Mouse (Mus musculus): ENCODE measurements around the gene Znhit3. TPM values are rescaled to one million over a fixed set of nuclear protein-coding genes. Genes with fewer than 3 reads are reported as not detected.
A peak's percentile ranks its signal among the peaks of the same experiment; 100 is the strongest.

Znhit3 gene
- polyA plus RNA-seq (2012; rRNA removed), result 35.0 and 37.2 TPM in 2 replicates
- 55.1 and 60.7 TPM in 2 replicates for polyA plus RNA-seq (2014; fragmentation: Nextera tagmentation; extraction: Ambion mirVana)

DNA sequence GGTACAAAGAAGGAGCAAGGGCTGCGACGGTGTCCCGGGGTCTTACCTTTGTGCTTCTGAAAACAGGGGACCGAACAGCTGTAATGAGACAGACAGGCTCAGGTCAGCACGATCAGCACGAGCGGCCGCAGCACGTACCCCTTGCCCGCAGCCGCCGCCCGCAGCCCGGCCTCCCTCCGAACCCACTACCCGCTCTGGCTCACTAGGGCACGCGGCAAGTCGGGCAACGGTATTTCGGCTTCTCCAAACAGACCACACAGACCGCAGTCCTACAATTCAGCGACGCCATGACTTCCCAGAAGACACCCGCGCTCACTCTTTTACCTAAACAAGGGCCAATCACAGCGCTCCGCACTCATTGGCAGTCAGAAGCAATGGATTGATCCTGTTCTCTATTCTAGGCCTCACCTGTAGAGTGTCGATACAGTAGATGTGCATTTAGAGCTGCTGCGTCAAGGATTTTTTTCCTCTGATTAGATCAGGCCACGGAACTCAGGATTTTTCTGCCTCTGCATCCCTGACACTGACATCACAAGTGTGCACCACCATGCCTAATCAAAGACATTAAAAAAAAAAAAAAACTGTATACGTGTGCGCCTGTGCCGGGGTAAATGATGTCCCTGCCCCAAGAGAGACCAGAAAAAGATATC lies at the start of gene Znhit3:
Gene Znhit3, minus strand, starts transcription at position 314 of the 650 bp plus-strand sequence.
- H3K4me1 ChIP-seq (ENCODE audit: control insufficient read depth, insufficient read depth, low read length), result peaks cover 3% of the 10 kb centered on the region; the same call in 1 of the 2 replicates
- no peak for TF ChIP-seq POLR2A (IDR thresholded peaks at IDR 0.05; ENCODE audit: borderline replicate concordance, extremely low read depth, insufficient read depth, insufficient read length)
- H3K27ac ChIP-seq (replicated peaks; ENCODE audit: low read depth, low read length), result 0 out of 2 replicates have a peak within 1 kb of the TSS, but pooled peaks have one; percentile 44
- 3% methylated on average over 31 of the region's 34 CpGs for WGBS
- H3K27me3 ChIP-seq (ENCODE audit: control insufficient read depth, insufficient read depth, low read length), result no peaks in the 10 kb centered on the region
- H3K9me3 ChIP-seq (ENCODE audit: control insufficient read depth, low read length), result no peaks in the 10 kb centered on the region
- H3K4me2 ChIP-seq (replicated peaks; ENCODE audit: low read depth, low read length, severe bottlenecking), result peak within 1 kb of the TSS; percentile 55
- peaks cover 26% of the 10 kb centered on the region for H3K36me3 ChIP-seq (ENCODE audit: control insufficient read depth, insufficient read depth, low read length)
- peak; percentile 91 for ATAC-seq (ENCODE audit: low FRiP score, low read depth)
- H3K9ac ChIP-seq (ENCODE audit: low read depth, low read length, severe bottlenecking), result peak within 1 kb of the TSS; percentile 76
- H3K4me3 ChIP-seq (replicated peaks; ENCODE audit: low read length), result peak within 1 kb of the TSS; percentile 90
- peak; percentile 94 for DNase-seq (ENCODE audit: low spot score)

- DNase-seq (ENCODE audit: low spot score) (no peak), ATAC-seq (ENCODE audit: low FRiP score, low read depth) (no peak)
- Histone ChIP-seq H3K27ac (replicated peaks; ENCODE audit: low read depth, low read length) (no peak overlapping the region), H3K4me2 (replicated peaks; ENCODE audit: low read depth, low read length, severe bottlenecking) (no peak overlapping the region), H3K36me3 (ENCODE audit: control insufficient read depth, insufficient read depth, low read length) (no peaks in the 10 kb centered on the region), H3K9ac (ENCODE audit: low read depth, low read length, severe bottlenecking) (no peak overlapping the region), H3K9me3 (ENCODE audit: control insufficient read depth, low read length) (no peaks in the 10 kb centered on the region), H3K4me3 (replicated peaks; ENCODE audit: low read length) (no peak overlapping the region), H3K27me3 (ENCODE audit: control insufficient read depth, insufficient read depth, low read length) (peaks cover 15% of the 10 kb centered on the region), H3K4me1 (ENCODE audit: control insufficient read depth, insufficient read depth, low read length) (0 out of 2 replicates have a peak, but pooled peaks cover 3% of the 10 kb centered on the region)
- WGBS, result 69% methylated on average over 3 of the region's 3 CpGs
- TF ChIP-seq POLR2A (IDR thresholded peaks at IDR 0.05; ENCODE audit: borderline replicate concordance, extremely low read depth, insufficient read depth, insufficient read length), result no peak
These were observed 47.4 kb upstream of the Znhit3 start for GRCm38 (mm10) chr11:84963556-84963955.

- peaks cover 25% of the 10 kb centered on the region for H3K27me3 ChIP-seq (ENCODE audit: control insufficient read depth, insufficient read depth, low read length)
- H3K36me3 ChIP-seq (ENCODE audit: control insufficient read depth, insufficient read depth, low read length), result no peaks in the 10 kb centered on the region
- 0 out of 2 replicates have a peak, but pooled peaks cover 8% of the 10 kb centered on the region for H3K4me1 ChIP-seq (ENCODE audit: control insufficient read depth, insufficient read depth, low read length)
- H3K9ac ChIP-seq (ENCODE audit: low read depth, low read length, severe bottlenecking), result no peak overlapping the region
- no peak for DNase-seq (ENCODE audit: low spot score)
- no peak overlapping the region for H3K27ac ChIP-seq (replicated peaks; ENCODE audit: low read depth, low read length)
- 86% methylated on average over 4 of the region's 4 CpGs for WGBS
- H3K9me3 ChIP-seq (ENCODE audit: control insufficient read depth, low read length), result no peaks in the 10 kb centered on the region
- H3K4me3 ChIP-seq (replicated peaks; ENCODE audit: low read length), result no peak overlapping the region
- ATAC-seq (ENCODE audit: low FRiP score, low read depth), result no peak
- no peak overlapping the region for H3K4me2 ChIP-seq (replicated peaks; ENCODE audit: low read depth, low read length, severe bottlenecking)
- TF ChIP-seq POLR2A (IDR thresholded peaks at IDR 0.05; ENCODE audit: borderline replicate concordance, extremely low read depth, insufficient read depth, insufficient read length), result no peak
These were observed 46.4 kb upstream of the Znhit3 start for GRCm38 (mm10) chr11:84962536-84962935.

DNA sequence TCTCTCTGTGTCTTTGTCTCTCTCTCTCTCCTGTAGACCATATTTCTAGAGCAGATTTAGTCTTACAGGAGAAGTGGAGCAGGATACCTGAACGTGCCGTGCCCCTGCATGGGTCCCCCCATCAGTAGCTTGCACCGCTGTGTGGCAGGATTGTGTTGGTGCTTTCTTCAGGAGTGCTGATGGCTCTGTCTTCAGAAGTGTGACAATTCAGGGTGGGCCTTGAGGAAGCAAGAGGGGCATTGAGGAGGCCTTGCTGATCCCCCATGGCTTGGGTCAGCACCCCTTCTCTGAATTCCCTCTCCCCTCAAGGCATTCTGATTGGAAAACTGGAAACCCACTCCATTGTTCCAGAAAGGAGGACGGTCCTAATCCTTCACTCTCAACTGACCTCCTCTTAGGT lies 45.4 kb upstream of the Znhit3 start:
- TF ChIP-seq POLR2A (IDR thresholded peaks at IDR 0.05; ENCODE audit: borderline replicate concordance, extremely low read depth, insufficient read depth, insufficient read length), result no peak
- DNase-seq (ENCODE audit: low spot score) (no peak), ATAC-seq (ENCODE audit: low FRiP score, low read depth) (no peak)
- H3K9me3 ChIP-seq (ENCODE audit: control insufficient read depth, low read length), result no peaks in the 10 kb centered on the region
- H3K27ac ChIP-seq (replicated peaks; ENCODE audit: low read depth, low read length), result no peak overlapping the region
- H3K4me3 ChIP-seq (replicated peaks; ENCODE audit: low read length), result no peak overlapping the region
- 0 out of 2 replicates have a peak, but pooled peaks cover 8% of the 10 kb centered on the region for H3K4me1 ChIP-seq (ENCODE audit: control insufficient read depth, insufficient read depth, low read length)
- no peak overlapping the region for H3K9ac ChIP-seq (ENCODE audit: low read depth, low read length, severe bottlenecking)
- no peaks in the 10 kb centered on the region for H3K36me3 ChIP-seq (ENCODE audit: control insufficient read depth, insufficient read depth, low read length)
- H3K4me2 ChIP-seq (replicated peaks; ENCODE audit: low read depth, low read length, severe bottlenecking), result no peak overlapping the region
- 92% methylated on average over 4 of the region's 4 CpGs for WGBS
- peaks cover 35% of the 10 kb centered on the region for H3K27me3 ChIP-seq (ENCODE audit: control insufficient read depth, insufficient read depth, low read length)

- Histone ChIP-seq H3K9ac (ENCODE audit: low read depth, low read length, severe bottlenecking) (no peak overlapping the region), H3K4me1 (ENCODE audit: control insufficient read depth, insufficient read depth, low read length) (0 out of 2 replicates have a peak, but pooled peaks cover 8% of the 10 kb centered on the region), H3K9me3 (ENCODE audit: control insufficient read depth, low read length) (no peaks in the 10 kb centered on the region), H3K36me3 (ENCODE audit: control insufficient read depth, insufficient read depth, low read length) (no peaks in the 10 kb centered on the region), H3K27me3 (ENCODE audit: control insufficient read depth, insufficient read depth, low read length) (peaks cover 40% of the 10 kb centered on the region), H3K4me2 (replicated peaks; ENCODE audit: low read depth, low read length, severe bottlenecking) (no peak overlapping the region), H3K27ac (replicated peaks; ENCODE audit: low read depth, low read length) (no peak overlapping the region), H3K4me3 (replicated peaks; ENCODE audit: low read length) (no peak overlapping the region)
- DNase-seq (ENCODE audit: low spot score) (no peak), ATAC-seq (ENCODE audit: low FRiP score, low read depth) (no peak)
- 74% methylated on average over 6 of the region's 6 CpGs for WGBS
- no peak for TF ChIP-seq POLR2A (IDR thresholded peaks at IDR 0.05; ENCODE audit: borderline replicate concordance, extremely low read depth, insufficient read depth, insufficient read length)
These were observed 44.6 kb upstream of the Znhit3 start for GRCm38 (mm10) chr11:84960780-84961179.

Measured in limb, embryonic 14.5 days (tissue).